Mouse (Mus musculus): ENCODE measurements around the gene Gm45623.

The Gm45623 gene

GRCm38 (mm10) chr13:56753192-56753951 is at the start of gene Gm45623:
Gm45623 (minus strand) TSS chr13:56753827.
- no peak for DNase-seq (ENCODE audit: low spot score)

- DNase-seq (ENCODE audit: low spot score): no peak
Observed at GRCm38 (mm10) chr13:56797459-56797858, 43.8 kb upstream of the Gm45623 start.

DNA sequence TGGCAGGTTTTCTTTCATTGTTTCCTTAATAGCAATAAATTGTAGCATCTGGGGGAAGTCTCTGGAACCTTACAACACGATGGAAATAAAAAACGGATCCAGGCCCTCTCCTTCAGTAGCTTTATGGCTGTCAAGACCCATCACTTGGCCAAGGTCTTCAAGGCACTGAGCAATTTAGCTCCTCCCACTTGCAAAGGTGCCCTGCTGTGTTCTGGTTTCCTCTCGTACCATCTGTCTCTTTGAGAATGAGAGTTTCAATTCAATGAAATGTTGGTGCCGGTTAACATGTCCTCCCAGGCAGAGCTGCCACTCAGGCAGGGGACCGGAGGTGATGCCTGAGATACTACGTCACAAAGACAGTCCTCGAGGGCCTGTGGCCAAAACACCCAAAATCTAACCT is 41.9 kb upstream of the Gm45623 start:
- no peak for DNase-seq (ENCODE audit: low spot score)

DNA sequence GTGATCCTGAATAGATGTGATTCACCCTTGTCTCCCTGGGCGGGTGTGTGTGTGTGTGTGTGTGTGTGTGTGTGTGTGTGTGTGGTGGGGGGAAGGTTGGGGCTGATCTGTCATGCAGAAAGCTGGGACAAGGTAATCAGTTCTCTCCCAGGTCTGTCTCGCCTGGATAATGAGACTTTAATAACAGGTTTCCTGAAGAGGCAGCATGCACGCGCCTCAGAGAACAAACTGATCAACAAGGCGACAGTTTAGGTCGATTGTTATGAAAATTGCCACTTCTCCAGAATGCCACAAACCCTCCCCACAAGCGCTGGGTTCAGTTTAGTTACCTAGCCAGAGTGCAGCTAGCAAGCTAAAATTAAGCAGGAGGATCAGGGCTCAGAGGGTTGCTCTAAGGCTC is 40.8 kb upstream of the Gm45623 start:
- no peak for DNase-seq (ENCODE audit: low spot score)

- DNase-seq (ENCODE audit: low spot score): no peak
Observed at GRCm38 (mm10) chr13:56792844-56793243, 39.2 kb upstream of the Gm45623 start.

GRCm38 (mm10) chr13:56790683-56791082 is 37.1 kb upstream of the Gm45623 start:
- DNase-seq (ENCODE audit: low spot score): no peak

DNA sequence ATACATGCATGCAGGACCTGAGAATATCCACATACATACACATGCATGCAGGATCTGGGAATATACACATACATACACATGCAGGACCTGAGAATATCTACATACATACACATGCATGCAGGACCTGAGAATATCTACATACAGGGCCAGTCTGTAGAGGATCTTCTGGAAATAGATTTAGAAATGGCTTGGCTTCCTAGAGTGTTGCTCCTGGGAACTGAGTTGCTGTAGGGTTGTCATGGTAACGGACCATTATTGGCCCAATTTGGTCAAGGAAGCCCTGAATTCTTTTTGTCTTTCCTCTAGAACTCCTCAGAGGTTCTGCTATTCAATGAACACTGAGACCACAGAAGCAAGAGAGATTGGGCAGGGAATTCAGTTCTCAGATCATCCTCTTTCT is 29.0 kb upstream of the Gm45623 start:
- DNase-seq (ENCODE audit: low spot score): no peak

DNA sequence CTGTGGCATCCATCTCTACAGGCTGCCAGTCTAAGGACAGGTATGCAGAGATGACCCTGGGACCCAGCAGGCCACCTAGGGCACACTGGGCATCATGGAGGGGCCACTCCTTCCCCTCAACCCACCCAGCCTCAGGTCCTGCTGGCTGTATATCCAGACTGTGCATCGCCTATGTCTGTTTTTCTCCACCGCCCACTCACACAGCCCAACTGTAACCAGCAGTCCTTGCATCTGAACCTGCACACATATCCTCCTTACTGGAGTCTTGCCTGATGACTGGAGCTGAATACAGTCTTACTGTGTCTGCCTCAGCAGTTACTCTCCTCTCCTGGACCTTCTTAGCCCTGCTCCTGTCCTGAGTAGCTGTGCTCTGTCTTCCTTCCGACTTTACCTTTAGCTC is 28.1 kb upstream of the Gm45623 start:
- DNase-seq (ENCODE audit: low spot score): no peak

DNA sequence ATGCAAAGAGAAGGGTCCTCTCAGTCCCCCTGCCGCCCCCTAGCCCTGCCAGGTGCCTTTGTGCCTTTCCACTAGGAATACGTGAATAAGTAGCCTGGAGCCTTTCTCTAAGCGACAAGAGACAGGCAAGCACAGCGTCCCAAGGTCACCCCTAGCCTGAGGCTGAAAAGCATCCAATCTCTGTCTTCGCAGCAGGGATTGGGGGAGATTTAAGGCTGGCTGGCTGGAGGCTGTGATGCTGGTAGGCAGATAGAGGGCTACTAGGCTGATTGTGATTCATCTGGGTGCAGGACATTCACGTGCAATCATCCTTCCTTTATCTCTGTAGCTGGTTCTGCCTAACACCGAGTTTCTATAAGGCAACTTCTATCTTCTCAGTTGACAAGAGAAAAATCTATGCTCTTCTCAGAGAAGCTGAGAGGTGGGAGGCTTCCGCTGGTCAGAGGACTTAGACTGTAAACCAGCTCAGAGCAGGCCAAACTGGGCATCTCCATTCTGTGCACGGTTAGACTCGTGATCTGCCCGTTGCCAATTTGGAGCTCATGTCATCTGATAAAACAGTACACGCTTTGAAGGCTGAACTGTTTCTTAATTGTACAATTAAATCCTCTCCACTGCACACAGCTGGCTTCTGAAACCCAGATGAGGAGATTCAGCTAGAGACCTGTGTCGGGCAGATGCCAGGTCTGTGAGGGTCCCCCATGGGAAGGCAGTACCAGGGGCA is 27.3 kb upstream of the Gm45623 start:
- no peak for DNase-seq (ENCODE audit: low spot score)

DNA sequence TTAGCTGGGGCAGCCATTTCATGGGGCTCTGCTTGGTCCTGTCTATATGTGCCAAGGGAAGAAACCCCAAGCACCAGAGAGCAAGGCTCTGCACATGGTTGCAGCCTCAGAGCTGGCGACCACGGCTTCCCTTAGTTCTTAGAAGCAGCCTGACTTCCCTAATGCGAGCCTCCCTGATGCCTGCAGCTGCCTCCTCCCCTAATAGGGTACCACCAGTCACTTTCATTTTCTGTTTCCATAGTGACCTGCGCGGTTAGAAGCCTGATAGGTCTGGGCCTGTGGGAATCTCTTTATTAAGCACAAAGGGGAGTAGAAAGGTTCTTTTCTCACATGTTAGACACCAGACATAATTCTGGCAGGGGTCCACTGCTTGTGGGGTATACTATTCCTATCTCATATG is 20.7 kb upstream of the Gm45623 start:
- no peak for DNase-seq (ENCODE audit: low spot score)

GRCm38 (mm10) chr13:56773262-56773870 is 19.7 kb upstream of the Gm45623 start:
- no peak for DNase-seq (ENCODE audit: low spot score)

DNA sequence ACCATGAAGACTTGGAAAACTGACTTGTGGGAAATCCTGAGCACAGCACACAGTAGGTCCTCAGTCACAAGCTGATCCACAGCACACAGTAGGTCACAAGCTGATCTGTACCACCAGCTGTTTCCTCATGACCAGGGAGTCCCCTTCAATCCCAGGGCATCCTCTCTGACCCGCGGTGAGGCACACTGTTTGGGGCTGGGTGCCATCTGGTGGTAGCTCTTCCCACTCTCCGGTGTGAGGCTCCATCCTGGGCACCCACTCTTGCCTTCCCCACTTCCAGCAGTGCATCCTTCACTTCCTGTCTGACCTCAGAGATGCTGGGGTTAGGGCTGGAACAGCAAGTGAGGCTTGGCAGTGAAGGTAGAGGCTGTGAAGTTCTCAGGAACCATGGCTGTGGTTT is 19.0 kb upstream of the Gm45623 start:
- no peak for DNase-seq (ENCODE audit: low spot score)

- no peak for DNase-seq (ENCODE audit: low spot score)
Observed at GRCm38 (mm10) chr13:56770786-56771185, 17.2 kb upstream of the Gm45623 start.

- DNase-seq (ENCODE audit: low spot score): no peak
Observed at GRCm38 (mm10) chr13:56770136-56770578, 16.5 kb upstream of the Gm45623 start.

DNA sequence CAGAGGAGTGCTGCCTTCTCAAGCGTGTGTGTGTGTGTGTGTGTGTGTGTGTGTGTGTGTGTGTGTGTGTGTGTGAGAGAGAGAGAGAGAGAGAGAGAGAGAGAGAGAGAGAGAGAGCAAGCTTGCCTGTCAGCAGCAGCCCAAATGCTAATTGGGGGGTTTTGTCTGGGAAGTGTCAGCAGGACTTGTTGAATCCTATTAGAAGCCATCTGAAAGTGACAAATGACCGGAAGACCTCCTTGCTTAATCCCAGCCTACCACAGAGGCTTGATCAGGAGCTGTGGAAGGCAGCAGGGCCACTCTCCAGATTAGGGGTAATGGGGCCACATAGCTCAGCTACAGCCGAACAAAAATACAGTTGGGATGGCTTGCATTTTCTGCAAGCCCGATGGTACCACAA is 15.8 kb upstream of the Gm45623 start:
- no peak for DNase-seq (ENCODE audit: low spot score)

GRCm38 (mm10) chr13:56766211-56766610 is 12.6 kb upstream of the Gm45623 start:
- DNase-seq (ENCODE audit: low spot score): no peak

DNA sequence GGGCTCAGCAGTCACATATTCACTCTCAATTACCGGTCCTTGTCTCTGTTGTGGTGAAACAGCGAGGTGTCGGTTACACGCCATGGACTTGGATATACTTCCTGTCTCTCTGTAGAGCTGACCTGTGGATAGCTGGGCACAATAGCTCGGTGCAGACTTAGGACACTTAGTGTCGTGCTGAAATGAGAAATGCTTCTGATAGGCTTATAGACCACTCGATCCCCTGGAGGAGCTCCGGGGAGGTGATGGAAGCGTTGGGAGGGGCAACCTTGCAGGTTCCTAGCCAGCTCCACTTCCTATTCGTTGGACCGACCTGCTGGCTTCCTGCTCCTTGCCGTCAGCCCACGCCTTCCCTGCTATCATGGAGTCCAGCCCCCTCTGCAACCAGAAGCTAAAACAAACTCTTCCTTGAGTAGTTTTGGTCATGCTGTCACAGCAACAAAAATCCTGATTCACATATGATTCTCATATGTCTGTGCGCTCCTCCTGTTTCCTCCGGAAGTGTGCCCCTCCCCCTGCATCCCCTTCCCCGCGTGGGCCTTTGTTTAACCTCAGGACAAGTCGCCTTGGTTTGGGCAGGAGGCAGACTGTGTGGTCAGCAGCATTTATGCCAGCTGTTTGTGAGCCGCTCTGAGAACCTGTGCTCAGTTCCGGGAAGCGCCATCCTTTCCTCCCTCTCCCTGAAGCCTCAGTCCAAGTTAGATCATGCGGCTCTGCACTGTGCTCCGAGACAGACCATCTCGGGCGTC is 11.8 kb upstream of the Gm45623 start:
- DNase-seq (ENCODE audit: low spot score): peak; percentile 22

DNA sequence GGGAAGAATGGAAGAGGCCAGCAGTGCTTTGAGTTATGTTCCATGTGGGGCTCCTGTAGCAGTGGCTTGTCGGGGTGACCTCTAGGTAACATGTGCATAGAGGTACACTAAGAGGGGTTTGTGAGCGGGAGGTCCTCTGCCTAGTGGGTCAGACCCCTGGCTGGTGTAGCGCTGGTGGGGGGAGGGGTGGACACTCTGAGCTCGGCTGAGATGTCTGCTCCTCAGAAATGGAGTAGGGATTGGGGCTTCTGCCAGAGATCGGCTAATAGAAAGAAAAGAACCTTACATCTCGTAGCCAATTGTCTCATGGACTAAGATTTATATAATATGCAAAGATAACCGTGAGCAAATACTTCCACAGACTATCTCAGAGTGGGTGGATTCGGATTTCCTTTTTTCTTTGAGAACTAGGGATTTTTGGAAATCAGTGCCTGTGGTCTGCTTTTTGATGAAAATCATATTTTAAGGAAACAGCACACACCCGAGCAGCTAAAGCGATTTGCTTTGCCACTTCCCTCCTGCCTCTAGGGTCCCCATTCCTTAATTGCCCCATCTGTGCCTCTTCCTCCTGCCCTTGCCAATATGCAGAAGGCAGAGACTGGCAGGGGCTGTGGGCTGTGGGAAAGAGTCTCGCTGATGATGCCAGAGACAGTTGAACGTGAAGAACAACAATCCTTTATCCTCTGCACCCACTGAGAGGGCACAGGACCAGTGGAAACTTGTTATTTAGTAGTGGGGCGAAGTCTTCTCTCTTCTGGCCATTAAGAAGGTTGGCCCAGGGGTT is 9.0 kb upstream of the Gm45623 start:
- no peak for DNase-seq (ENCODE audit: low spot score)

DNA sequence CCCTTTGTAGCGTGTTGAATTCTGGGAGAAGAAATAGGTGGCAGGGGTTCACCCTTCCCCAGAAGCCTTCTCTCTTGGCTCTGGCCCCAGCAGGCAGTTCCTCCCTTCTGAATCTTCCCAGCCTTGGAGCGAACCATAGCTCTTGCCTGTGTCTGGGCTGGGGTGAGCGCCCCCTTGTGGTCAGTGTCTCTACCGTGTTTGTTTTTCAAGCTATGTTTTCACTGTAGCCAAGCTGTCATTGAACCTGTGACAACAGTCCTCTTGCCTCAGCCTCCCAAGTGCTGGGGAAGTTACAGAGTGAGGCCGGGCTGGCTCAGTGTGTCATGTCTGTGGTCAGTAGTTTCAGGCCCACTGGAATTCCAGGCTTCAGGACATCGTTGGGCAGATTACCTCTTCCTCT is 4.9 kb upstream of the Gm45623 start:
- peak; percentile 55 for DNase-seq (ENCODE audit: low spot score)

- DNase-seq (ENCODE audit: low spot score): no peak
Observed at GRCm38 (mm10) chr13:56757201-56757600, 3.6 kb upstream of the Gm45623 start.

DNA sequence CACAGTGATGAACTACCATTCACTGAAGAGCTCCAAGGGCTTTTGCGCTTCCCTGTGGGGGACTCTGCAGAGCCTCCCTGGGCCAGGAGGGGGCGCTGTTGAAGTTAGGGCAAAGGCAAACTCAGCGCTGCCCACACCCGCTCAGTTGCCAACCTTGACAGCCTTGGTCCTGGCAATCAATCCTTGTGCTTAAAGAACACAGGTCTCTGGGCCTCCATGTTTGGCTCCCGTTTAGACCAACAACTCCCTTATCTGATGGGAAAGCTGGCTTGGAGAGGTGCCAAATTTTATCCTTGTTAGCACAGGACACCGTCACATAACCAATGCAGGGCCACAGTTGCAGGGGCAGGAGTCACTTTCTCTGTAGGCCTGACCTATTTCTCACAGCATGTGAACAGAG is 2.2 kb upstream of the Gm45623 start:
- DNase-seq (ENCODE audit: low spot score): no peak
